8 mouse cellular contexts compared by ENCODE assay signal in the genomic region with DNA sequence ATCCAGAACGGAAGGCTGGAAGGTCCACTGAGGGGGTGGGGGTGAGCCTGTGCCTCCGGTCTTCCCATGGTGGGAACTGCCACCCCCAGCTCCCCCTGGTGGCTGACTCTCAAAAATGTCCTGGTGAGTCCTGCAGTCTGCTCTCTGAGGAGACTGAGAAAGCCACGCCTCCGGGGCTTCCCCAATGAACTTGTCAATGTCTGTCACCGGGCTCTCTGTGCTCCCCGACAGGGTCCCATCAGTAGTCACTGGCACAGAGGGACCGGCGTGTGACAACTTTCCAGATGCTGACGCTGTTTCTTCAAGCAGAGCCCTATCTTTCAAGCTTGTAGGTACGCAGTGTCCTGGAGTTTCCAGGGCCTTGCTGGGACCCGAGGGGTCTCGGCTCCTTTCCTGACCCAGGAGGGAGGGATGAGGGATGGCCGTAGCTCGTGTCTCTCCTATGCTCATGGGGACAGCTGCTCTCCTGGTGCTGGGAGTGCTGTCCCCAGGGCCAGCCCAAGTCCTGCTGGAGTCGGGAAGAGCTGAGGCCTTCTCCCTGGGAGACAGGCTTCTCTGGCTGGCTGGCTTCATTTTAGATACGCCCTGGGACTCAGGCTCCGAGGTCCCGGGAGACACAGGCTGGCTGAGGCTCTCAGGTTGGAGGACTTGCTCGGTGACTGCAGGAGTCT. TPM values are rescaled to one million over a fixed set of nuclear protein-coding genes. Genes with fewer than 3 reads are reported as not detected.
DNase-seq lines count a peak whose midpoint lies in the region; ATAC-seq lines count a peak whose summit lies in the region.

No protein-coding gene starts in this region.

- H3K4me3 ChIP-seq in hindbrain, embryonic 14.5 days (replicated peaks; ENCODE audit: low read length) = peak overlapping the region; percentile 17

- no peaks in the 10 kb centered on the region for H3K36me3 ChIP-seq in hindbrain, embryonic 14.5 days (replicated peaks; ENCODE audit: control insufficient read depth, insufficient read depth)

- H3K4me2 ChIP-seq in hindbrain, embryonic 14.5 days (replicated peaks) = peak overlapping the region; percentile 50

- peaks cover 9% of the 10 kb centered on the region for H3K4me1 ChIP-seq in hindbrain, embryonic 14.5 days (replicated peaks; ENCODE audit: control insufficient read depth, insufficient read depth, low read length)

- 8% methylated on average over 19 of the region's 19 CpGs for WGBS in hindbrain, embryonic 14.5 days

- DNase-seq in T-cell, adult 2 months (ENCODE audit: low spot score) = peak; percentile 85
- DNase-seq in cerebellum, postnatal 25 days = peak; percentile 71 to 81
- peak; percentile 42 to 65 for DNase-seq in frontal cortex, postnatal 25 days (ENCODE audit: low spot score in 2 of 2)
- peak; percentile 75 for DNase-seq in hindbrain, embryonic 14.5 days (ENCODE audit: low spot score)
- DNase-seq in left cerebral cortex, adult 11 months (ENCODE audit: low spot score) = peak; percentile 48
- peak; percentile 93 to 94 for DNase-seq in lung, postnatal 4 days
- peak; percentile 59 for DNase-seq in retina, postnatal 7 days (ENCODE audit: low read depth, low spot score)
- peak; percentile 63 for DNase-seq in urinary bladder, postnatal 10 days (ENCODE audit: low spot score)

- no peaks in the 10 kb centered on the region for H3K9me3 ChIP-seq in hindbrain, embryonic 14.5 days (ENCODE audit: control insufficient read depth, low read length)

- H3K27ac ChIP-seq in hindbrain, embryonic 14.5 days = no peak overlapping the region

- peak; percentile 59 for ATAC-seq in hindbrain, embryonic 14.5 days (ENCODE audit: low FRiP score)

- no peak overlapping the region; the same call in 1 of the 2 replicates for H3K9ac ChIP-seq in hindbrain, embryonic 14.5 days

- no peaks in the 10 kb centered on the region for H3K27me3 ChIP-seq in hindbrain, embryonic 14.5 days (ENCODE audit: control insufficient read depth, insufficient read depth, low read length)

RNA-seq across cellular contexts. Expression of gene 1810049J17Rik, which starts 54.1 kb away (rescaled TPM):
- polyA plus RNA-seq in hindbrain, embryonic 14.5 days (2014; fragmentation: Nextera tagmentation; extraction: Ambion mirVana) = 1.8 and 2.0 TPM in 2 replicates

RNA-seq across cellular contexts. Expression of gene Golph3, which starts 54.5 kb away (rescaled TPM):
- polyA plus RNA-seq in hindbrain, embryonic 14.5 days (2014; fragmentation: Nextera tagmentation; extraction: Ambion mirVana) = 96.9 and 112 TPM in 2 replicates
